Mouse (Mus musculus): ENCODE results near the gene Angptl4.
"Not testable (repeated sequence)": the region's sequence is repeated elsewhere in the genome, so short reads cannot be mapped to it uniquely, and the experiment has no call there.

Gene Angptl4

GRCm38 (mm10) chr17:33755418-33756107 lies 26.1 kb downstream of the Angptl4 start:
- peak; percentile 56 to 65 for DNase-seq

DNA sequence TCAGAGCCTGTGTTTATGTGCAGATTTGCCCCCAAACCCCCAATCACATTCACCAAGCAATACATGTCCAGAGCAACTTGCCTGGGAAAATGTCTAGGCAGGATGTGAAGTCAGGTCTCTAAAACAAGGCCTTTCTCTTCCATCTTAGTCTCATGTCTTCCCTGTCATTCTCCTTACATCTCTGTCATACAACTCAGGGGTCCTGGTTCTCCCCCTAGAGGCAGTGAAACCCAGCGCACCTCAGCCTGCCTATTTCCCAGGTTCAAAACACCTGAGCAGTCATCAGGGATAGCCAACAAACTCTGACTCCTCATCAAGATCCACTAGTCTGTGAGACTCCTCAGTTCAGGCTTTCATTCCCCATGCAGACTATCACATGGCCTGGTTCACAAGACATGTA lies 27.0 kb downstream of the Angptl4 start:
- DNase-seq = no peak

GRCm38 (mm10) chr17:33752297-33752696 lies 29.3 kb downstream of the Angptl4 start:
- no peak for DNase-seq

GRCm38 (mm10) chr17:33751181-33751580 lies 30.4 kb downstream of the Angptl4 start:
- DNase-seq = no peak

GRCm38 (mm10) chr17:33749451-33749850 lies 32.2 kb downstream of the Angptl4 start:
- peak in 1 of 2 experiments; percentile 26 for DNase-seq

GRCm38 (mm10) chr17:33746011-33746410 lies 35.6 kb downstream of the Angptl4 start:
- DNase-seq = peak; percentile 51 to 62

GRCm38 (mm10) chr17:33744686-33745384 lies 36.8 kb downstream of the Angptl4 start:
- no peak for DNase-seq

GRCm38 (mm10) chr17:33742420-33742819 lies 39.2 kb downstream of the Angptl4 start:
- no peak for DNase-seq

GRCm38 (mm10) chr17:33733526-33733925 lies 48.1 kb downstream of the Angptl4 start:
- DNase-seq = not testable (repeated sequence)

GRCm38 (mm10) chr17:33732556-33733083 lies 49.0 kb downstream of the Angptl4 start:
- not testable (repeated sequence) for DNase-seq

DNA sequence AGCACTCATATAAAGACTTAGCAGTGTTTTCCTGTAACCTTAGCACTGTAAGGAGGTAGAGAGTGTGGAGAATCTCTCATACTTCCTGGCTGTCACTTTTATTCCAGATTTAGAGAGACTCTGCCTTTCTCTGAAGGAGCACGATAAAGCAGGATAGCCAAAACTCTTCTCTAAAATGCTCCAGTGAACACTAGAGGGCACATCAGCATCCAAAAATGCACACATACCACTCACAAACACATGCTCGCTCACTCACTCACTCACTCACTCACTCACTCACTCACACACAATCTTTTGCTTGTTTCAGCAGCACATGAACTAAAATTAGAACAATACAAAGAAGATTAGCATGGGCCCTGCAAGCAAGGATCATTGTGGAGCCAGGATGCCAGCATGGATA lies 52.4 kb downstream of the Angptl4 start:
- peak; percentile 26 to 29 for DNase-seq

DNA sequence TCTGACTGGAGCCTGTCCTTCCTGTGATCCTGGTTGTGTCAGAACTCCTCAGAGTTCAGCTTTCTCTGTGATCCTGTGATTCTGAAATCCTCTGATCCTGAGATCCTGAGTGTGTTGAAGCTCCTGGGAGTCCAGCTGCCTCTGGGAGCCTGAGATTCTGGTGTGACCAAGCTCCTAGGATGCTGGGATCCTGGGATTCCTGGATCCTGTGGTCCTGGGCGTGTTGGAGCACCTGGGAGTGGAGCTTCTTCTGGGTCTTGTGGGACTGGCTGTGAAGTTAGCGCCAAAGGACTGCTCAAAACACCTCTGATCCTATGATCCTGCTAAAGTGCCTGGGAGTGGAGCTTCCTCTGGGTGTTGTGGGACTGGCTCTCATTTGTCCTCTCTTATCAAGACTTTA lies 53.2 kb downstream of the Angptl4 start:
- DNase-seq = no peak
